Mouse (Mus musculus): Measurements from ENCODE around the gene Kif2b. TPM values are rescaled to one million over a fixed set of nuclear protein-coding genes. Genes with fewer than 3 reads are reported as not detected.

Gene Kif2b
- not detected in 2 replicates for polyA plus RNA-seq (2014; fragmentation: Nextera tagmentation; extraction: Ambion mirVana)

DNA sequence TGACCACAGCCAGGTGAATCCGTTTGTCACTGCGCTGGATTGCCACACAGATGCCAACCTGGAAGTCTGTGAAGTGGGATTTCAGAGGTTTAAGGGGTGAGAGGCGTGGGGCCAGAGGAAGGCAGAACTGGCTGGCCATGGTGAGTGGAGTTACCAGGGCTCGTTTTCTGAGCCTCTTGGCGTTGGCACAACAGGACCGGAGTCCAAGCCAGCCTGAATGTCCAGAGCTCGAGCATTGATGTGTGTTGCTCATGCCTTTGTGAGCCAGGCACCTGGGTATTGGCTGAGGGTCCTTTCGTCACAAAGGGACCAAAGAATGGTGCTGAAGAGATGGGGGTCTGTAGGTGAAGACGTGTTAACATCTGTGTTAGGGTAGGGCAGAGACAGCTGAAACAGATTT is at the start of gene Kif2b:
Kif2b (minus strand) TSS at position 242 of the 400 bp plus-strand sequence.
- Histone ChIP-seq H3K4me3 (ENCODE audit: low read depth, low read length) (no peak within 1 kb of the TSS), H3K9me3 (ENCODE audit: control insufficient read depth, low read length) (no peaks in the 10 kb centered on the region), H3K9ac (ENCODE audit: low read length) (no peak within 1 kb of the TSS), H3K27me3 (replicated peaks; ENCODE audit: control insufficient read depth, insufficient read depth, low read length) (no peaks in the 10 kb centered on the region), H3K36me3 (ENCODE audit: control insufficient read depth, insufficient read depth, low read length) (no peaks in the 10 kb centered on the region), H3K27ac (ENCODE audit: low read depth) (no peak within 1 kb of the TSS), H3K4me2 (ENCODE audit: low read length) (no peak within 1 kb of the TSS), H3K4me1 (replicated peaks; ENCODE audit: control insufficient read depth, insufficient read depth, low read length) (no peaks in the 10 kb centered on the region)
- no peak for DNase-seq (ENCODE audit: low spot score)
- no peak for ATAC-seq (replicated peaks; ENCODE audit: low FRiP score, low TSS enrichment, low read depth)
- 92% methylated on average over 9 of the region's 9 CpGs for WGBS

DNA sequence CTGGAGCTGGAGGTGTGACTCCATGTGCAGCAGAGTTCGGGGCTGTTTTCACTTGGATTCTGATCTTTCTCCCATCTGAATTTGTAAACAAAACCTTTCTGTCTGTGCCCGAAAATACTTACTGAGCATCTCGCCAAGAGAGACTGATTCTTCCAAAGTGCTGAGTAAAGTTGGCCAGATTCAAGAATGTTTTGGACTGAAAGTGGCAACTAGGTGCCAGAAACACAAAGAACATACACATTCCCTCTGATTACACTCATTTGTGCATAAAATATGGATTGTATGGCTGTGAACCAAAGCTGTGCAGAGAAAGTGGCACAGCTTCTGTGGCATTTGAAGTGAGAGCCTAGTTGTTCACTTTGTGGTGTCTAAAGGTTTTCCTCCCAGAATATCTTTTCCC is 15.7 kb upstream of the Kif2b start:
- WGBS: 42% methylated on average over 3 of the region's 3 CpGs
- no peak for DNase-seq (ENCODE audit: low spot score)
- H3K9ac ChIP-seq (ENCODE audit: low read length): no peak overlapping the region

DNA sequence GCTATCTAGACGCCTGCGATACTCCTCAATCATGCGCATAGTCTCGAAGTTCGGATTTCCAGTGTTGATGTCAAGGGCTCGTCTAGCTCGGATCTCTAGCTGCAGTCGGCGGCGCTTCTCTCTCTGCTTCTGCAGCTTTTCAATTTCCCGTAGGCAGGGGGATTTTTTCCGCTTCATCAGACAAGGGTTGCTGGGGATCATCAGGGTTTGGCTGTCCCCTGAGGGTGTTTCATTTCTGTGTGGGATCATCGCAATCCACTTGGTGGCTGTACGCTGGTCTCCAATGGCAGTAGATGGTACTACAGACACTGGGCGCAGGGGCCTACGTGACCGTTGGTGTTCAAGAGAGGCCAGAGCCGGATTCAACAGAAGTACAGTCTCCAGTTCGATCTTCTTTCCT is 502 bp downstream of the Kif2b start:
- no peak for ATAC-seq (replicated peaks; ENCODE audit: low FRiP score, low TSS enrichment, low read depth)
- H3K9me3 ChIP-seq (ENCODE audit: control insufficient read depth, low read length): no peaks in the 10 kb centered on the region
- WGBS: 94% methylated on average over 19 of the region's 19 CpGs
- no peaks in the 10 kb centered on the region for H3K36me3 ChIP-seq (ENCODE audit: control insufficient read depth, insufficient read depth, low read length)
- H3K27ac ChIP-seq (ENCODE audit: low read depth): no peak overlapping the region
- no peak overlapping the region for H3K4me2 ChIP-seq (ENCODE audit: low read length)
- H3K4me3 ChIP-seq (ENCODE audit: low read depth, low read length): no peak overlapping the region
- no peak overlapping the region for H3K9ac ChIP-seq (ENCODE audit: low read length)
- H3K27me3 ChIP-seq (replicated peaks; ENCODE audit: control insufficient read depth, insufficient read depth, low read length): no peaks in the 10 kb centered on the region
- DNase-seq (ENCODE audit: low spot score): no peak
- no peaks in the 10 kb centered on the region for H3K4me1 ChIP-seq (replicated peaks; ENCODE audit: control insufficient read depth, insufficient read depth, low read length)

More for the DNA sequence above, 15.7 kb upstream of the Kif2b start:
- Histone ChIP-seq H3K9me3 (ENCODE audit: control insufficient read depth, low read length) (no peaks in the 10 kb centered on the region), H3K36me3 (ENCODE audit: control insufficient read depth, insufficient read depth, low read length) (no peaks in the 10 kb centered on the region), H3K27me3 (replicated peaks; ENCODE audit: control insufficient read depth, insufficient read depth, low read length) (no peaks in the 10 kb centered on the region), H3K27ac (ENCODE audit: low read depth) (no peak overlapping the region), H3K4me2 (ENCODE audit: low read length) (no peak overlapping the region), H3K4me1 (replicated peaks; ENCODE audit: control insufficient read depth, insufficient read depth, low read length) (no peaks in the 10 kb centered on the region), H3K4me3 (ENCODE audit: low read depth, low read length) (no peak overlapping the region)
- ATAC-seq (replicated peaks; ENCODE audit: low FRiP score, low TSS enrichment, low read depth): no peak

GRCm38 (mm10) chr11:91575406-91575805 is 2.0 kb downstream of the Kif2b start:
- WGBS: 95% methylated on average over 8 of the region's 8 CpGs

GRCm38 (mm10) chr11:91574477-91574876 is 2.9 kb downstream of the Kif2b start:
- WGBS: 65% methylated on average over 3 of the region's 3 CpGs
- no peak for ATAC-seq (replicated peaks; ENCODE audit: low FRiP score, low TSS enrichment, low read depth)
- H3K36me3 ChIP-seq (ENCODE audit: control insufficient read depth, insufficient read depth, low read length): no peaks in the 10 kb centered on the region

More at GRCm38 (mm10) chr11:91575406-91575805, 2.0 kb downstream of the Kif2b start:
- Histone ChIP-seq H3K4me3 (ENCODE audit: low read depth, low read length) (no peak overlapping the region), H3K4me1 (replicated peaks; ENCODE audit: control insufficient read depth, insufficient read depth, low read length) (no peaks in the 10 kb centered on the region), H3K9me3 (ENCODE audit: control insufficient read depth, low read length) (no peaks in the 10 kb centered on the region), H3K27me3 (replicated peaks; ENCODE audit: control insufficient read depth, insufficient read depth, low read length) (no peaks in the 10 kb centered on the region), H3K9ac (ENCODE audit: low read length) (no peak overlapping the region), H3K4me2 (ENCODE audit: low read length) (no peak overlapping the region), H3K36me3 (ENCODE audit: control insufficient read depth, insufficient read depth, low read length) (no peaks in the 10 kb centered on the region), H3K27ac (ENCODE audit: low read depth) (no peak overlapping the region)
- ATAC-seq (replicated peaks; ENCODE audit: low FRiP score, low TSS enrichment, low read depth): no peak
- DNase-seq (ENCODE audit: low spot score): no peak

GRCm38 (mm10) chr11:91530737-91531136 is 46.6 kb downstream of the Kif2b start:
- no peak overlapping the region for H3K4me3 ChIP-seq (ENCODE audit: low read depth, low read length)
- no peak for DNase-seq (ENCODE audit: low spot score)
- no peak overlapping the region for H3K4me2 ChIP-seq (ENCODE audit: low read length)
- ATAC-seq (replicated peaks; ENCODE audit: low FRiP score, low TSS enrichment, low read depth): no peak
- no peaks in the 10 kb centered on the region for H3K4me1 ChIP-seq (replicated peaks; ENCODE audit: control insufficient read depth, insufficient read depth, low read length)
- no peak overlapping the region for H3K27ac ChIP-seq (ENCODE audit: low read depth)
- no peaks in the 10 kb centered on the region for H3K9me3 ChIP-seq (ENCODE audit: control insufficient read depth, low read length)
- H3K9ac ChIP-seq (ENCODE audit: low read length): no peak overlapping the region
- no peaks in the 10 kb centered on the region for H3K36me3 ChIP-seq (ENCODE audit: control insufficient read depth, insufficient read depth, low read length)
- 84% methylated on average over 4 of the region's 4 CpGs for WGBS
- no peaks in the 10 kb centered on the region for H3K27me3 ChIP-seq (replicated peaks; ENCODE audit: control insufficient read depth, insufficient read depth, low read length)

More at GRCm38 (mm10) chr11:91574477-91574876, 2.9 kb downstream of the Kif2b start:
- Histone ChIP-seq H3K4me2 (ENCODE audit: low read length) (no peak overlapping the region), H3K4me1 (replicated peaks; ENCODE audit: control insufficient read depth, insufficient read depth, low read length) (no peaks in the 10 kb centered on the region), H3K4me3 (ENCODE audit: low read depth, low read length) (no peak overlapping the region), H3K27me3 (replicated peaks; ENCODE audit: control insufficient read depth, insufficient read depth, low read length) (no peaks in the 10 kb centered on the region), H3K9me3 (ENCODE audit: control insufficient read depth, low read length) (no peaks in the 10 kb centered on the region), H3K27ac (ENCODE audit: low read depth) (no peak overlapping the region), H3K9ac (ENCODE audit: low read length) (no peak overlapping the region)
- no peak for DNase-seq (ENCODE audit: low spot score)
